Mouse (Mus musculus) heart, postnatal 25 days (tissue): ENCODE results near the gene Nek9. TPM values are rescaled to one million over a fixed set of nuclear protein-coding genes. Genes with fewer than 3 reads are reported as not detected.
A peak's percentile ranks its signal among the peaks of the same experiment; 100 is the strongest.

Experiments
- DNase-seq: peaks from one replicate; pipeline ENCODE4 v3.0.0; 2022; ENCODE audit warnings: low spot score
- intact Hi-C: fragments of 180-260 bp; cut with DNase I; formaldehyde crosslinking; loops from one replicate; pipeline ENCODE4 v1.15.1; 2025
- total RNA-seq, 2 experiments: library from RNA; stranded (reverse); gene quantifications; 2 replicates each; pipeline ENCODE4 v1.2.3; 2021

The Nek9 gene
- total RNA-seq, result 10 to 100 TPM; 90.6 to 93.4 TPM

- intact Hi-C loops, result no loop called here
- DNase-seq, result peak; percentile 83
These were observed at the start of gene Nek9 for GRCm38 (mm10) chr12:85339243-85339729. TSS of gene Nek9 (minus strand) at chr12:85339362.

GRCm38 (mm10) chr12:85385995-85386375 is 46.8 kb upstream of the Nek9 start:
- intact Hi-C loops, result no loop called here
- no peak for DNase-seq

GRCm38 (mm10) chr12:85385329-85385994 is 46.3 kb upstream of the Nek9 start:
- DNase-seq, result no peak
- intact Hi-C loops, result no loop called here

DNA sequence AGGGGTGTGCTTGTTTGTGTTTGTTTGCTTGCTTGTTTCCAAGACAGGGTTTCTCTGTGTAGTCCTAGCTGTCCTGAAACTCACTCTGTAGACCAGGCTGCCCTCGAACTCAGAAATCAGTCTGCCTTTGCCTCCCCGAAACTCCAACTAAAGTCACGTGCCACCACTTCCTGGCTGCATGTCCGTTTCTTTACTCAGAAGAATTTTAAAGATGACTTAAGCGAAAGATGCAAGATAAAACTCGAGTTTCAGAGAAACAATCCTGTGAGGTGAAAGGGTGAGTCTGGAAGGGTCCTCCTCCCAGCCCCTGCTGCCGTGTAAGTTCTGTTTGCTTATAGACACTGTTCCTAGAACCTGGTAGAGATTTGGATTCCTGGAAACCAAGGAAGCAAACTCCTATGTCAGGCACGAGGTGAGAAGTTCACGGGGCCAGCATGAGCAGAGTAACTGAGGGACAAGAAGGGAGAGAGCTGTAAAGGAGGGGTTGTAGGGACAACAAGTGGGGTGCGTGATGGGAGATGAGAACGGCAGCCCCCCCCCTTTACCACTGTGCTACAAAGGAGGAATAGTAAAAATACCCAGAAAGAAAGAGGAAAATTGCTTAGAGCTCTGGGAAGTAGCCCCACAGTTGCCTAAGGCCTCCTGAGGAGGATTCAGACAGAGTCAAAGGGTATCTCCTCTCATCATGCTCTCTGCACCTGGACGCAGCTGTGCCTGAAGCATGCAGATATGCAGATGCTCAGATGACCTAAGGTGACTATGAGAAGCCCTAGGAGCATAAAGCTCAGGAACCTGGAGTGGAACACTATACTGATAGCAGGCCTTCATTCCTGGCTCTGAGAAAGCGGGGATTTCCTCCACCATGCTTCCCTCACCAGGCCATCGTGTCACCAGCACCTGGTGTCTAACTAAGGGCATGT is 43.9 kb upstream of the Nek9 start:
- intact Hi-C loops, result no loop called here
- DNase-seq, result no peak

DNA sequence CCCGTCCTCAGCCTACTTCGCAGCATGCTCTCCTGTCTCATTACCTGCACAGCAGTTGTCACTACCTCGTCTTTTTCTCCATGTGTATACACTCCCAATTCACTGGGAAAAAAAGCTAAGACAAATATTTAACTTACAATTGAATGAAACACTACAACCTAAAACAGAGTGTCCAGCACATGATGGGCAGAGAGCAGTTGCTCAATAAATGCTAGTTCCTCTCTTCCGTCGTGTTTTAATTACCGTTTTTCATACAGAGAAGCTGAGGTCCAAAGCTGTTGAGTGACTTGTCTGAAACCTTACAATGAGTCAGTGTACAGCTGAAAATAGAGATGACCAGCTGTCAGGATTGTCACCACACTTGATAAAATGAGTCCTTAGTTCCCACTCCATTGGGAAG is 42.4 kb upstream of the Nek9 start:
- intact Hi-C loops, result no loop called here
- no peak for DNase-seq

- intact Hi-C loops, result no loop called here
- no peak for DNase-seq
These were observed 41.8 kb upstream of the Nek9 start for GRCm38 (mm10) chr12:85380942-85381341.

DNA sequence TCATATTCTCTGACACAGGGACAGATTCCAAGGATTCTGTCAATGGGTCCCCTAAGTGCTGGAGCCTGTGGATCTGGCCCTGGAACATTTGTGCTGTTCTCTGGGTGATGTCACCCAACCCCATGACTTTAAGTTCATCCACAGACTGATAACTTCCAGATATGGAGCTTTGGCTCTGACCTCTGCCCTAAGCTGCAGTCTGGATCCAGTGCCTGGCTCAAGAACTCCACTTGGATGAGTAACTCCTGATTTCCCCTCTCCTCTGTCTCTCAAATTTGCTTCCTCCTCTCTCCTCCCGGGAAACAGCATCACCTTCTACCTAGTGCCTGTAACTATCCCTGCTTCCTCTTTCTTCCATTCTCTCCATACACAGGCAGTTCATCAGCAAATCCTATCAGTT is 41.1 kb upstream of the Nek9 start:
- intact Hi-C loops, result no loop called here
- DNase-seq, result peak; percentile 5

DNA sequence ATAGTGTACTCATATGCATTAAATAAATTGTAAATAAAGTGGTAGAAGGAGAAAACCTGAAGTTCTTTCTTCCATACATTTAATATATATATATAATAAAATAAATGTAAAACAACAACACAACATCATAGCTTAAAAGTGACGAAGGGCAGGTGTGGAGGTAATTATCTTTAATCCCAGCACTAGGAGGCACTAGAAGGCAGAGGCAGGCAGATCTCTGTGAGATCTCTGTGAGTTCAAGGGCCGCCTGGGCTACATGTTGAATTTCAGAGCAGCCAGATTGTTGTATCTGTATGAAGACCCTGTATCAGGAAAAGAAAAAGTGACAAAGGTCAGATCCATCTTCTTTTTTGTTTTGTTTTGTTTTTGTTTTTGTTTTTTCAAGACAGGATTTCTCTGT is 39.1 kb upstream of the Nek9 start:
- intact Hi-C loops, result no loop called here
- DNase-seq, result no peak

GRCm38 (mm10) chr12:85374561-85375272 is 35.6 kb upstream of the Nek9 start, which contains the start of gene Tmed10:
TSS of gene Tmed10 (minus strand) at chr12:85374847.
- intact Hi-C loops, result loop anchor here (2.0 to 5.0 kb wide), 2 partner anchors 26 to 103 kb away; no protein-coding TSS in a partner anchor
- peak; percentile 85 for DNase-seq

- intact Hi-C loops, result loop anchor here (2.0 to 5.0 kb wide), 2 partner anchors 25 to 103 kb away; no protein-coding TSS in a partner anchor
- DNase-seq, result peak; percentile 64
These were observed 34.7 kb upstream of the Nek9 start for GRCm38 (mm10) chr12:85373591-85374560.

DNA sequence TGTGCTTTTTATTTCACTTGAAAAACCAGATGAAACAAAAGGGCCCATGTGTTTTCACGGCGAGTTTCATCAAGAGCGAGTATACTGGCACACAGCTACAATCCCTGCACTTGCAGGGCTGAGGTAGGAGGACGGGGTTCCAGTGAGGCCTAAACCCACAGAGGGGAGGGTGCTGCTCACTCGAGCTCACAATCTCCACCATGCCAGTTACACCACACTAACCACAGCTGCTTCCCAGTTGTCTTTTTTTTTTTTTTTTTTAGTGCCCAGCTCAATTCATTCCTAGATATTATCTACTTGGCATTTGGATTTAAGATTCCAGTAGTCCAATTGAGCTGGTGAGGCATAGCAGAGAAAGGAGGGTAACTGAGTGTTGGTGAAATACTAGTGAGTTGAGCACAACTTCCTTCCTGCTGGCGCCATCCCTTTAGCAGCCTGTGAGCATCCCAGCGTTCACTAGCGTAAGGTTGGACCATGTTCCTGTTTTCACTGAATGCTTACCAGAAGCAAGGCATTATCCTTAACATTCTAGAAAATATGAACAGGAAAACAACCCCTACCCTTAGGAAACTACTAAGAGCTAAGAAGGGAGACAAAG is 33.0 kb upstream of the Nek9 start:
- intact Hi-C loops, result loop anchor here (5.0 kb wide), 1 partner anchor 105 kb away; no protein-coding TSS in a partner anchor
- DNase-seq, result no peak

- intact Hi-C loops, result no loop called here
- no peak for DNase-seq
These were observed 29.4 kb upstream of the Nek9 start for GRCm38 (mm10) chr12:85368441-85369063.

DNA sequence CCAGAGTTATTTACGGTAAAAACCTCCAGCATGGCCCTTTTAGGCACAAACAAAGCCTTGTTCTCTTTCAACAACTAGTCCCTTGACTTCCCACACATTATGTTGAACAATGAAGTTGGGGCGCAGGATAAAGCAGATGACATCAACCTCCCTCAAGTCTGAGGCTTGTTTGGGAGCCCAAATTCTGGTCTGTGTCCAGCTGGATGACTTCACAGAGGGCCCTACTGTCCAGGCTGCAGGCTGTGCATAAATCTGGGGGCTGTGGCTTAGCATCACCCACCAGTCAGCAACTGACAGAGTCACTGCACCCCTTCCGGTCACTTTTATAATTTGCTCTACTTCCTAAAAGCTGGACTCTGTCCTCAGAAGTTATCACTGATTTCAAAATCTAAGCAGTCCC is 27.1 kb upstream of the Nek9 start:
- intact Hi-C loops, result no loop called here
- DNase-seq, result peak; percentile 20

DNA sequence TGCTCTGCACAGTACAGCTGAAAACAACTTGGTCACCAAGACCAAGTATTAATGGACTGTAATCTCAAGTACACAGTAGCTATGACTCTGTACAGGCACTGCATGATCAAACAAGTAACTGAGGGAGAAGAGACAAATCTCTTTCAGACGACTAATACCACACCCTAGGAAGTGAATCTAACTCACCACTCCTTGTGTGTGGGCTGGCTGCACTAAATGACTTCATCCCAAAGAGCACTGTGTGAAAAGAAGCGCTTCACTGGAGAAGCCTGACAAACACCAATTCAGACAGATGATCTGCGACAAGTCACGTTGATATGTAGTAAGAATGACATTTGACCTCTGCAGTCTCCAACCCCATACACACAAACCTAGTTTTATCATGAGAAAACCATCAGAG is 23.3 kb upstream of the Nek9 start:
- intact Hi-C loops, result no loop called here

DNA sequence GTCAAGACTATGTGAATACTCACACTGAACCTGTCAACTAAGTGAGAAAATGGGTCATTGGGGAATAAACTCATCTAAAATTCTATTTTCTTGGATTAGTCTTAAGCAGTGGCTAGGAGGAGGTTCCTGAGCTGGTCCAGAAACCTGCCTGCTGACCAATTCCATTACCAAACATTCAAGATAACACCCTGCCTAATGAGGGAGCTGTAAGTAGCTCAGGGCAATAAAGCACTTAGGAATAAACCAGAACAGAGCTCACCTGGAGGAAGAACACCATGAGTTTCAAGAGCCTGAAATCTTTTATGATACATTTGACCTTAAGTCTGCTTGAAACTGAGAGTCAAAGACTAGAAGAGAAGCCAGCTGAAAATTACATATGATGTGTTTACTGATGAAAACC is 22.4 kb upstream of the Nek9 start:
- no peak for DNase-seq
- intact Hi-C loops, result no loop called here

More for the DNA sequence above, 23.3 kb upstream of the Nek9 start:
- no peak for DNase-seq

- intact Hi-C loops, result no loop called here
- no peak for DNase-seq
These were observed 22.0 kb upstream of the Nek9 start for GRCm38 (mm10) chr12:85361165-85361564.

- intact Hi-C loops, result no loop called here
- no peak for DNase-seq
These were observed 14.9 kb upstream of the Nek9 start for GRCm38 (mm10) chr12:85354061-85354460.
